In the genomic region with DNA sequence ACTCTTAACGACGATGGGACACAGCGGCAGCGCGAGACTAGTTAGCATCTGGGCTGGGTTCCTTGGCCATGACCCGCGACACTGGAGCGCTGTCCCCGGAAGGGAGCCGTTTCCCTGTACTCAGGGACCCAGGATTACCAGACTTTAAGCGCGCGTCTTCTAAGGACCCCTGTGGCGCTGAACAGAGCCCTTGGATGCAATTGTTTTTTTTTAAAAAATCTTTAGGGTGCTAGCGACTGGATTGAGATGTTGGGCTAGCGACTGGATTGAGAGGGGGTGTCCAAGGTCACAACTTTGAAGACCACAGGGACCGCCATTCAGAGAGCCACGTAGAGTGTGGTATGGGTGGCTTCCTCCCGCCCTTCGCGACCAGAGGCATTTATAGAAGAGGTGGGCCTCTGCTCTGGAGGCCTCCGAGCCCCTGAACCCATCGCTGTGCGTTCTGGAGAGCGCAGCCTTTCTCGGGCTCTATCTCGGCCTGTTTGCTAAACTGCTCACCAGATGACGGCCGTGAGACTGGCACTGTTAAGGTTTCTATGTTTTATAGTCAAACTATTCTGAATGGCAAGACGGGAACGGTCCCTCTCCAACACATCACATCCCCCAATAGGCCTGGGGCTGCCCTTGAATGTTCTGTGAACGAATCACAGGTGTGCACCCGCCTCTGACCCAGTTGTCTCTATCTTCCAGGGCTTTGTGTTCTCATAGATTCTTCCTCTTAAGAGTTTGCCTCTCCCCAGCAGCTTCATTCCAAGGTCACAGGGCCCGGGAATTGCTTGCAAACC, we compare ENCODE assay signal across 8 mouse cellular contexts. TPM values are rescaled to one million over a fixed set of nuclear protein-coding genes. Genes with fewer than 3 reads are reported as not detected.
DNase-seq lines count a peak whose midpoint lies in the region; ATAC-seq and TF ChIP-seq lines count a peak whose summit lies in the region.

No protein-coding gene starts in this region.

- TF ChIP-seq EP300 in stomach, postnatal 0 days (optimal IDR thresholded peaks at IDR 0.05), result no peak

- H3K9ac ChIP-seq in kidney, postnatal 0 days (ENCODE audit: low read depth, low read length), result peak overlapping the region; percentile 95
- peak overlapping the region; percentile 97 for H3K9ac ChIP-seq in forebrain, embryonic 15.5 days (replicated peaks)
- H3K9ac ChIP-seq in liver, embryonic 11.5 days (ENCODE audit: low read depth, low read length), result peak overlapping the region; percentile 79
- peak overlapping the region; percentile 98 for H3K9ac ChIP-seq in stomach, postnatal 0 days (ENCODE audit: low read length)

- peaks cover 9% of the 10 kb centered on the region; the same call in 1 of the 2 replicates for H3K4me1 ChIP-seq in kidney, postnatal 0 days (replicated peaks; ENCODE audit: insufficient read depth, low read length)
- peaks cover 29% of the 10 kb centered on the region for H3K4me1 ChIP-seq in forebrain, embryonic 15.5 days
- H3K4me1 ChIP-seq in liver, embryonic 11.5 days (replicated peaks; ENCODE audit: control insufficient read depth, insufficient read depth, low read length), result peaks cover 6% of the 10 kb centered on the region
- 0 out of 2 replicates have a peak, but pooled peaks cover 2% of the 10 kb centered on the region for H3K4me1 ChIP-seq in stomach, postnatal 0 days (replicated peaks; ENCODE audit: control insufficient read depth, insufficient read depth)

- ATAC-seq in kidney, postnatal 0 days (replicated peaks; ENCODE audit: low FRiP score, low read depth), result no peak
- ATAC-seq in forebrain, embryonic 15.5 days (replicated peaks), result no peak
- peak; percentile 8 for ATAC-seq in liver, embryonic 11.5 days (replicated peaks; ENCODE audit: low FRiP score)
- no peak for ATAC-seq in stomach, postnatal 0 days (ENCODE audit: low FRiP score, low TSS enrichment)

- TF ChIP-seq CTCF in kidney, postnatal 0 days (IDR thresholded peaks at IDR 0.05; ENCODE audit: low read depth), result no peak
- no peak for TF ChIP-seq CTCF in stomach, postnatal 0 days (IDR thresholded peaks at IDR 0.05; ENCODE audit: low read depth)

- peak overlapping the region; percentile 81 for H3K4me2 ChIP-seq in kidney, postnatal 0 days (ENCODE audit: low read length)
- peak overlapping the region; percentile 99 for H3K4me2 ChIP-seq in forebrain, embryonic 15.5 days (replicated peaks)
- H3K4me2 ChIP-seq in liver, embryonic 11.5 days, result peak overlapping the region; percentile 84
- H3K4me2 ChIP-seq in stomach, postnatal 0 days (replicated peaks; ENCODE audit: low read depth), result peak overlapping the region; percentile 87

- peak overlapping the region; percentile 94 for H3K4me3 ChIP-seq in kidney, postnatal 0 days (replicated peaks; ENCODE audit: low read depth, low read length)
- peak overlapping the region; percentile 97 for H3K4me3 ChIP-seq in forebrain, embryonic 15.5 days
- H3K4me3 ChIP-seq in liver, embryonic 11.5 days (ENCODE audit: low read depth, low read length), result peak overlapping the region; percentile 88
- peak overlapping the region; percentile 94 for H3K4me3 ChIP-seq in stomach, postnatal 0 days (ENCODE audit: low read depth, low read length)

- H3K27me3 ChIP-seq in kidney, postnatal 0 days (ENCODE audit: insufficient read depth, low read length), result no peaks in the 10 kb centered on the region
- no peaks in the 10 kb centered on the region for H3K27me3 ChIP-seq in forebrain, embryonic 15.5 days
- H3K27me3 ChIP-seq in liver, embryonic 11.5 days (replicated peaks; ENCODE audit: control insufficient read depth, insufficient read depth, low read length), result peaks cover 2% of the 10 kb centered on the region; the same call in 1 of the 2 replicates
- no peaks in the 10 kb centered on the region for H3K27me3 ChIP-seq in stomach, postnatal 0 days (ENCODE audit: control insufficient read depth, insufficient read depth, low read length)

- 22% methylated on average over 34 of the region's 34 CpGs for WGBS in kidney, postnatal 0 days
- 10% methylated on average over 34 of the region's 34 CpGs for WGBS in forebrain, embryonic 15.5 days
- 6% methylated on average over 34 of the region's 34 CpGs for WGBS in liver, embryonic 11.5 days
- WGBS in stomach, postnatal 0 days, result 32% methylated on average over 34 of the region's 34 CpGs

- no peaks in the 10 kb centered on the region for H3K36me3 ChIP-seq in kidney, postnatal 0 days (ENCODE audit: insufficient read depth, low read length)
- H3K36me3 ChIP-seq in forebrain, embryonic 15.5 days, result no peaks in the 10 kb centered on the region
- no peaks in the 10 kb centered on the region for H3K36me3 ChIP-seq in liver, embryonic 11.5 days (ENCODE audit: control insufficient read depth, insufficient read depth, low read length)
- no peaks in the 10 kb centered on the region for H3K36me3 ChIP-seq in stomach, postnatal 0 days (ENCODE audit: control insufficient read depth, insufficient read depth, low read length)

- peak; percentile 59 for DNase-seq in kidney, postnatal 0 days (ENCODE audit: low spot score)
- no peak for DNase-seq in kidney, adult 18-20 months
- DNase-seq in cerebellum, adult 9-11 months, result peak; percentile 58
- no peak for DNase-seq in liver, embryonic 11.5 days (ENCODE audit: low spot score)
- peak; percentile 38 for DNase-seq in stomach, postnatal 0 days (ENCODE audit: low spot score)
- DNase-seq in adipocyte (ENCODE audit: low spot score), result no peak
- DNase-seq in spleen, postnatal 10 days (ENCODE audit: low spot score in 2 of 2), result no peak

- H3K27ac ChIP-seq in kidney, postnatal 0 days, result peak overlapping the region; percentile 98
- 0 out of 2 replicates have a peak overlapping the region, but pooled peaks have one; percentile 96 for H3K27ac ChIP-seq in forebrain, embryonic 15.5 days (replicated peaks)
- H3K27ac ChIP-seq in liver, embryonic 11.5 days (ENCODE audit: low read depth, low read length), result peak overlapping the region; percentile 86
- H3K27ac ChIP-seq in stomach, postnatal 0 days (replicated peaks), result peak overlapping the region; percentile 100

- no peaks in the 10 kb centered on the region for H3K9me3 ChIP-seq in kidney, postnatal 0 days (replicated peaks; ENCODE audit: low read length)
- no peaks in the 10 kb centered on the region for H3K9me3 ChIP-seq in forebrain, embryonic 15.5 days
- no peaks in the 10 kb centered on the region for H3K9me3 ChIP-seq in liver, embryonic 11.5 days (ENCODE audit: control insufficient read depth, low read length)
- H3K9me3 ChIP-seq in stomach, postnatal 0 days (ENCODE audit: control insufficient read depth, low read length), result no peaks in the 10 kb centered on the region

RNA-seq across cellular contexts. Expression of gene Ctbp2, which starts 0.7 kb away (rescaled TPM):
- polyA plus RNA-seq in kidney, postnatal 0 days (2015; fragmentation: Nextera tagmentation; extraction: Ambion mirVana), result 89.1 and 95.9 TPM in 2 replicates
- polyA plus RNA-seq in forebrain, embryonic 15.5 days (2015; fragmentation: Nextera tagmentation; extraction: Ambion mirVana), result 80.3 and 87.4 TPM in 2 replicates
- polyA plus RNA-seq in liver, embryonic 11.5 days (2014; fragmentation: Nextera tagmentation; extraction: Ambion mirVana), result 42.7 and 47.9 TPM in 2 replicates
- polyA plus RNA-seq in stomach, postnatal 0 days (2015; fragmentation: Nextera tagmentation; extraction: Ambion mirVana), result 48.6 and 55.6 TPM in 2 replicates

RNA-seq across cellular contexts. Expression of gene Fgfr2, which starts 1.7 kb away (rescaled TPM):
- polyA plus RNA-seq in kidney, postnatal 0 days (2015; fragmentation: Nextera tagmentation; extraction: Ambion mirVana), result 79.8 and 88.6 TPM in 2 replicates
- polyA plus RNA-seq in forebrain, embryonic 15.5 days (2015; fragmentation: Nextera tagmentation; extraction: Ambion mirVana), result 43.5 and 48.1 TPM in 2 replicates
- polyA plus RNA-seq in liver, embryonic 11.5 days (2014; fragmentation: Nextera tagmentation; extraction: Ambion mirVana), result 30.0 and 32.6 TPM in 2 replicates
- 60.8 and 67.1 TPM in 2 replicates for polyA plus RNA-seq in stomach, postnatal 0 days (2015; fragmentation: Nextera tagmentation; extraction: Ambion mirVana)

Comparison
In these comparisons a context has a peak if more than half of its experiments do, and no peak if none do; other contexts are left out.
1. DNase-seq: peak in kidney, postnatal 0 days (single experiment), cerebellum, adult 9-11 months (single experiment) and stomach, postnatal 0 days (single experiment); none in kidney, adult 18-20 months (single experiment), liver, embryonic 11.5 days (single experiment), adipocyte (single experiment) and spleen, postnatal 10 days (0 of 2).
2. Peak in every context shown above with its lines, with median percentiles within 50 percentile points of each other: H3K27ac ChIP-seq, H3K4me2 ChIP-seq, H3K4me3 ChIP-seq and H3K9ac ChIP-seq.